Mouse (Mus musculus) layer of hippocampus, adult 18-20 months (tissue): ENCODE measurements around the gene Srd5a1. TPM values are rescaled to one million over a fixed set of nuclear protein-coding genes. Genes with fewer than 3 reads are reported as not detected.
"Not testable (repeated sequence)": the region's sequence is repeated elsewhere in the genome, so short reads cannot be mapped to it uniquely, and the experiment has no call there.

ENCODE experiments used
- DNase-seq, 2 experiments: peaks; one replicate each; pipeline ENCODE4 v3.0.0; 2022; ENCODE audit warnings: low spot score in 2 of 2
- total RNA-seq, 2 experiments: library from RNA; stranded (reverse); gene quantifications; 2 replicates each; pipeline ENCODE4 v1.2.3; 2021

The Srd5a1 gene
- total RNA-seq, 2 experiments from 2014 or later = 7.2 to 8.0 TPM

DNA sequence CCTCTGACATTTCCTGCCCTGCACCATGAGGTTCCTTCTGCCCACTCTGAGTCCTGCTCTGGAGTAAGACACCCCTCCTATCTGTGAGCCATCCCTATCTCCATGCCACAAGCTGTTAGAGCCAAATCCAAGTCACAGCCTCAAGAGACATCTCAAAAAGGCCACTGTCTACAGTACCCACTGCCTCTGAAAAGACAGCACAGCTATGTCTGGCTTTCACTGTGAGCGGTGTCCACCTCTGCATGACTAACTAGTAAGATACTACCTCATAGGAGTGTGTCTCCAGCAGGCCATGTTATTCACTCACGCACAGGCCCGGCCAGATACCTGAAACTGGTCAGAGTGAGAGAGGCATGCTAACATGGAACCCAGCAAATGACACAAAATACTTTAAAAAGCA, 16.7 kb upstream of the Srd5a1 start:
- DNase-seq = no peak

DNA sequence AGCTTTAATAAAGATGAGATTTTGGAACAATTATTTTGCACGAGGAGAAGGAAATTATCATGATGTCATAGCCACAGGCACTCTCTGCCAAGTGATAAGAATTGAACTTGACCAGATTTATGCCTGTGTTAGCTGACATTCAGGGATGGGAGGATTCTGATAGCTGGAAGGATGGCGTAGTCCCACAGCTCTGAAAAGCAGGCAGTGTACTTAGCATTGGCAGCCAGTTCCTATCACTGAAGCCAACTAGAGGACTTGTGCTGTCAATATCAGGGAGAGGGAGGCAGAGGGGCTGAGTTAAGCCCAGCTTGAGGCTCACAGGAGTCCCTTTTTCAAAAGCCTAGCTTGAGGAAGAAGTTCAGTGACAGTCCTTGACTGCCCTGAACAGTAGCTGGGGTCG, 13.3 kb upstream of the Srd5a1 start:
- DNase-seq = peak; percentile 24 to 66

DNA sequence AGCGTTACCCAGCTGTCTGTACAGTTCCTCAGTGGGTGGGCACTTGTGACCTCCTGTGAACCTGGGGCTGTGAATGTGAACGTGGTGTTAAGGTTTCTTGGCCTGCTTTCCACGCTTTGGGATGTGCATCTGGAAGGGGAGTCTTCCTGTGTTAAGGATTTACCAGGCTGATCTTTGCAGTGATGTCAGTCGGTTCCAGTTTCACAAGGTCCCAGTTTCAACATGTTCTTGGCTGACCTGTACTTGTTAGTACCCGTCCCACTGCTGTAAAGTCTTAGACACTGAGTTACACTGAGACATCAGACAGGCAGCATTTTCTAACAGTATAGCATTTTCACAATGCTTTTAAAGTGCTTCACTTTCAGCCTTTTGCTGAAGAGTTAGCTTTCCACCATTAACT, 12.6 kb upstream of the Srd5a1 start:
- DNase-seq = no peak

DNA sequence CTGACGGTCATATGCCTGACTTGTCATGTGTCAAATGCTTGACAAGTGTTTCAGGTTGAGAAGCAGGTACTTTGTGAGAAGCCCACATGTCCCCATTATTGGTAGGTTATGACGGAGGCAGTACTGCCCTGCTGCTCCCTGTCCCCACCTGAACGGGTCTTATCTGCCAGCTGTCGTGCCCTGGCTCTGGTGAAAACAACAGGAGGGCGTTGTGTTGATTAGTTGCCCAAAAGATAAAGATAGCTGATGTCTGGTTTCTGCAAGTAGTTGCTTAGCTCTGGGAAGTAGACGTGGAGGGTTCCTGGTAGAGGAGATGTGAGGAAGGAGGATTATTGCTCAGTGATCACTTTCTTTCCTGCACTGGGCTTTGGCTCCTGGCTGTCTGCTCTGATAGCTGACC, 5.5 kb upstream of the Srd5a1 start:
- no peak for DNase-seq

DNA sequence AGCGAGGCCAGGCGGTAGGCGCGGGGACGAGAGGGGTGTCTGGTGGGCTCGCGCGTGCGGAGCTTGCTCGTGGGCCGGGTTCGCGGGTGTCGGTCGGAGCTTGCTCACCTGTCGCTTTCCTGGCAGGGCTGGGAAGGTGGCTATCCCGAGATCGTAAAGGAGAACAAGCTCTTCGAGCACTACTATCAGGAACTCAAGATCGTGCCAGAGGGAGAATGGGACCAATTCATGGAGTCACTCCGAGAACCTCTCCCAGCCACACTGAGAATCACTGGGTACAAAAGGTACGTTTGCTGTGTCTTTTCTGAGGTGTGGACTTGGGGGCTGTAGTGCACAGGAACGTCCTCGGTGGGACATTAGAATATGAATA, 918 bp upstream of the Srd5a1 start:
- DNase-seq = no peak

DNA sequence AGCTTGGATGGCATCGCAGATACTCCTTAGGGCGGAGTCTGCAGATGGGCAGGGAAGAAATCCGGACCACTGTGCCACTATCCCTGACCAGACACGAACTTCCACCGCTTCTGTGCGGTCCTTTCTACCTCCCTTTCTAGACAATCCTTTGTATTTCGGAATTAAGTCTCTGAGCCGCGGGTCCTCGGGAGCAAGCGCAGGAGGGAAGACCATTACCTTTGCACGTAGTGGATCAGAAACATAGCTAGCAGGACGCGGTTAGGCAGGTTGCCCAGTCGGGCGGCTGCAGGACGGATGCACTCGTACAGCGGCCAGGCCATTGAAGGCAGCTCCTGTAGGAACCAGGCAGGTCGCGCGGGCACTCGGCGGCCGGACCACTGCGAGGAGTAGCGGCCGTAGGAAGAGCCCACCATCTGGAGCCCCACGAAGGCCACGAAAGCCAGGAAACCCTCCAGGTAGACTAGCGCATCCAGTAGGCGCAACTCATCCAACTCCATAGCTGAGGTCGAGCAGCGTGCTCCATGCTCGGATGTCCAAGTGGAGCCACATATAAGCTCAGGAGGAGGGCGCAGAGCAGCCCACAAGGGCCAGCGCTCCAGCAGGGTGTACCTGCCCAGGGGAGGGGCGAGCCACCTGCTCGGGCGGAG, 368 bp downstream of the Srd5a1 start:
- DNase-seq = no peak

DNA sequence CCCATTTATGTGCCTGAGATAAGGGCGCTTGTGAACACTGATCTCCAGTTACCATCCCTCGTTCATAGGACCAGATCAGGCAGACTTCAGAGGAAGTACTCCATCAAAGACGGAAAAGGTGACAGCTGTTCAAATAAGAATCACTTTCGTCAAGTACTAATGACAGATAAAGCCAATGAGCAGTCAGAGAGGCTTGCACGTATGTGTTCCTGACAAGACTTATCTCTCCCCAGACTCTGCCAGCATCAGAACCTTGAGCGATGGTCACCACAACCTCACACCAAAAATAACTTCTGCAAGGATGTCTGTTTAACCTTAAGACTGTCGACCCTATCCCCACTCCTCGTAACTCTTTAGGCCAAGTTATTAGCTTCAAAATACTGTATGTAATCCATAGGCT, 2.5 kb downstream of the Srd5a1 start:
- DNase-seq = no peak

DNA sequence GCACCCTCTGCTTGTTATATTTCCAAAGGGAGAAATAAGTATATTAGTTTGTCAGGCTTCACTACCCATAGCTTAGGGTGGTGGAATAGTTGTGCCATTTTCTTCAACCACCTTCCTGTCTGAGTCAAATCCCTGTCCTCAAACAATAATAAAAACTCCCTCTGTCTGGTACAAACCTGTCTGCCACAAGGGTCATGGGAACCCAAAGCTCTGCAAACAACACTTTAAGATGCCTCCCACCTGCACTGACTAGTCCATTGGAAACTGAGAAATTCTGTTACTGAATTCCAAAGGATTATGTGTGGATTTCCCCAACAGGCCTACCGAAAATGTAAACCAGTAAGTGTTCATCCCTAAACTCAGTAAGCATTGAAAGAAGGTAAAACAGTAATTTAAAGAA, 6.6 kb downstream of the Srd5a1 start:
- no peak for DNase-seq

DNA sequence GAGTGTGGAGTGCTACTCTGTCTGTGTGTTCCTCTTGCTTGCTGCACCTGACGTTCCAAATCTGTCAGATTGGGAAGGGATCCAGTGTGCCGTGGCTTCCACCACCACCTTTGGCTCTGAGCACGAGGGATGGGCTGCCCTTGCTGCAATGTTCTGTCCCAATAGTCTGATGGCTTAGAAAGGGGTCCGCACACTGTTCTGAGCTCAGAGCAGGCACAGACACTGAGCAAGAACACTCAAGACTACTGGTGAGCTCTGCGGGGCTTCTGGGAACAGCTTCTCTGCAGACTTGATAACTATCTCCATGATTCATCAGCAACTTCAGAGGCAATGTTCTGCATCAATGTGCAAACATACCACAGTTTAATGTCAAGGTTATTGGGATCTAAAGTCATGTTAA, 9.9 kb downstream of the Srd5a1 start:
- DNase-seq = no peak

DNA sequence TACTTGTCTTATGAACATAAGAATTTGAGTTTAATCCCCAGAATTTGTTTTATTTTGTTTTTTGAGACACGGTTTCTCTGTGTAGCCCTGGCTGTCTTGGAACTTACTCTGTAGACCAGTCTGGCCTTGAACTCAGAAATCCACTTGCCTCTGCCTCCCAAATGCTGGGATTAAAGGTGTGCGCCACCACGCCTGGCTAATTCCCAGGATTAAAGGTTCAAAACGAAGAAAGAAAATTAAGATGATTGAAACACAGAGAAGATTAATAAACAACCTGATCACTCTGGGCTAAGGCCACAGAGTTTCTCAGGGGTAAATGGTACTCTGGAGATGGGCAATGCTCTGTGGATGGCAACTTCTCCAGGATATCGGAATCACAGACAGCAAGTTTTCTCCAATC, 10.4 kb downstream of the Srd5a1 start:
- not testable (repeated sequence) for DNase-seq

DNA sequence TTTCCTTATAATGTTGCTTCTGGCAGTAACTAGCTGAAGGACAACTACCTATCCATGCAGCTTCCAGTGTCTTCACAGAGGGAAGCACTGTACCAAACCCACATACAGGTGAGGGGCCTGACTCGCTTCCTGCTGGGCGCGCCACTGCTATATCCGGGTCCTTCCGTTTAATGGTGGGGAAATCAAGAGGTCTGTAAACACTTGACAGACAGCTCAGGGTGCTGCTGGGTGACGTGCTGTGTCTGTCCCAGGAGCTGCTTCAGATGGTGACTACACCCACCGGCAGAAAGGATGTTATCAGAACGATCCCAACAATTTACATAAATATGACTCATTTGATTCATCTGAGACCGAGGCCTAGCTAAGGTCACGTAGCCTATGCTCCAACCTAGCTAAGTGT, 12.4 kb downstream of the Srd5a1 start:
- DNase-seq = no peak

DNA sequence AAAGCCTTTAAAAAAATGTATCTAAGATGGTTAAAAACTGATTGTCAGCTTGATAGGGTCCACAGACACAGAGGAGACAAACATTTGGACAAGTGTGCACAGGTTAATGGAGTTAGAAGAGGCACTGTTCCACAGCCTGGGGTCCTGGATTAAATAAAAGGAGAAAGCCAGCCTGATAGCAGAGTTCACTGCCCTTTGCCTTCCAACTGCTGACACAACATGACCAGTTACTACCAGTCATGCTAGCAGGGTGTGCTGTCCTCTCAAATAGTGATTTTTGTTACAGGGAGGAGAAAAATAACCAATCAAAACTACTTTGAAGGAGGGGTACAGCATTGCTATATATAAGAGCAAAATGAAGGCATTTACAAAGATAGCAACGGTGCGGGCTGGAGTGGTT, 14.7 kb downstream of the Srd5a1 start:
- no peak for DNase-seq

DNA sequence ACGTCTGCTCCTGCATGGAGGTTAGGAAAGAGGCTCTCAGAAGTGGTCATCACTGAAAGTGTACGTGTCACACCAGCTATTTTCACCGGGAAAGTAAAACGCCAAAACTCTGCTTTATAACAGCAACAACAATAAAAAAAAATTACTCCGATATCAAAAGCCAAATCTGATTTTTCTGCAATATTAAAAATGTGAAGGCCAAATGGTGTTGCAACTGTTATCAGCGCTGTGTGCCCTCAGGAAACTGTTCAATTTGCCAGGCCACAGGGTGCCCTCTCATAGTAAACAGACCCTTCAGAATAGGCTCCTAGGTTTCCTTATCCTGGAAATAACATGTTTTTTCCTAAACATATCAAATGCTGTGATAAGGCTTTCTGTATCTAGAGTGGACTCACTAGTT, 15.3 kb downstream of the Srd5a1 start:
- no peak for DNase-seq

DNA sequence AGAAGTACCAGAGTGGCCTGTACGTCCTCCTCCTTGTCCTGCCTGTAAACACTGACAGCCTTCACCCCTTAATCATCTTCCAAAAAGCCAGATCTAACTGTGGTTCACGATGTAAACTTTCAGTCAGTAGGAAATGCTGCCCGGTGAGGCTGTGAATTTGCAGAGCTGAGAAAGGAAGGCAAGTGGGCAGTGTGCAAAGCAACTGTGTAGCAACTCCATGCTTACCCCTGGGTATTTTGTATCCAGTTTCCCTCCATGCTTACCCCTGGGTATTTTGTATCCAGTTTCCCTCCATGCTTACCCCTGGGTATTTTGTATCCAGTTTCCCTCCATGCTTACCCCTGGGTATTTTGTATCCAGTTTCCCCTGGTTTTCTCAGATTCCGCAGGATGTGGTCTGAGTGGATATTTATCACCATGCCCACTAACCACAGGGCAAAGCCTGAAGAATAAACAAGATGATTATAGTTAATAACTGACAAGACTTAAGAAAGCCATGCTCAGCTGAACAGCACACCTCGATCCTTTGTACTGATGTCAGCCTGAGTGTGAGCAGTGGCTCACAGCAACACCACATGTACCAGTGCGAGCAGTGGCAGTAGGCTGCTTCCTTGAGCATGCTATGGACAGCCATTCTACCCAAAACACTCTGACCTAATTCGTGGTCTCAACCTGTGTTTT, 16.5 kb downstream of the Srd5a1 start:
- no peak for DNase-seq

DNA sequence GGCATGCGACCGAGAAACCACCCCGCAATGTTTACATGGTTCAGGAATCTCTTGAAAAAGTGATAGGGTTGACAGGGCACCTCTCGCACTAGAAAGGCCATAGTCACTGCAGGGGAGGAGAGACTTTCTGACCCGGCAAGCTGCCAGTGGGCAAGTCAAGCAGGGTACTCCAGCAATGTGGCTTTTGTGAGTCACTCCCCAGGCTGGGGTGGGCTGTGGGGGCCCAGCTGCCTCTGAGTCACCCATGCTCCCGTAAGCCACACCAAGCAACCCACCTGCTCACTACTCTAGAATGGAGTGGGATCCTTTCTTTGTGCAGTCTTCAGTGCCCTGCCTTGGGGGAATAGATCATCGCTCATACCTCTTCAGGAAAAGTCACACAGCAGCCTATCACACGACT, 17.8 kb downstream of the Srd5a1 start:
- no peak for DNase-seq

DNA sequence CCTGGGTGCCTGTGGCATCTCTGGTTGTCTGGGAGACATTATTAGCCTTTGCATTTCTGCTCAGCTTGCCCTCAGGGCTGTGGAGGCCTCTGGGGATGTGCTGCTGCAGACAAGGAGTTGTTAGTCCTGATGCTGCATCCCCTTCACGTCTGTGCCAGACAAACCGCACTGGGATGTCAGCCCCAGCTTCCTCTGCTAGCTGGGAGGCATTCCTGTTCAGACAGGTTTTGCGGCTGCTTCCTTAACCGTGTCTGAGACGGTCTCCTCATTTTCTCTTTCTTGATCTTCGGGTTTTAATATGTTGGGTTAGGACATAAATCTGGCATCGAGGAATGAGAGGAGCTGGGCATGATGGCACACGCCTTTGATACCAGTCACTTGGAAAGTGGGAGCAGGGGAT, 19.0 kb downstream of the Srd5a1 start:
- no peak for DNase-seq

DNA sequence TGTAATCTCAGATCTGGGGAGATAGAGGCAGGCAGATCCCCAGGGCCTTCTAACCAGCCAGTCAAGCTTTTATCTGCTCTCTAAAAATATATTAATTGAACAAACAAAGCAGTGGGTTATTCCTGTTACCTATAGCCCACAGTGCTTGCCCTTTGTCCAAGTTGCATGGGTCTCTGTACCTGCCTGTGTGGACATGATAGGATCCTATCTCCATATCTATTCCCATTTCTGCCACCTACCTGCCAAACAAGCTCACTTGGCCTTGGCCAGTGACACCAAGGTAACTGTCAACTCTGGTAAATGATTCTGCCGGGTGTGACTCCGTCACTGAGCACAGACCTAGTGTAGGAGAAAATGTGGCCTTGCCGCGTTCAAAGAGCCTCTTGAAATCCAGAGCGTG, 19.9 kb downstream of the Srd5a1 start:
- no peak for DNase-seq

DNA sequence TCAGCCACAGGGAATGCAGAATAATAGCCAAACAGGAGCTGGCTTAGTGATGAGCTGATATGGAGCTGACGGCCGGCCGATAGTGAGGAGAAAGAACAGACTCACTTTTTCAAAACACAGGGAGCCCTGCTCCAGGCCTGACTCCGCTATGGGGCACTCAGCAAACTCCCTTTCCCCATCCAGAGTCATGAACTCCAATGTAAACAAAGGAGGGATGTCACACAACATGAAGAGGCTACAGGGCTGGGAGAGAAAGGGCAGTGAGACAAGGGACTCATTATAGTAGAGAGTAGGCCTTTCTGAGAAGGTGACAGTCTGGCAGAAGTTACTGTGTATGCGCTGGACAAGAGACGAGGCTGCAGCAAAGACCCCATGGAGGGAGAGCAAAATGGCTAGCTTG, 23.0 kb downstream of the Srd5a1 start:
- no peak for DNase-seq

DNA sequence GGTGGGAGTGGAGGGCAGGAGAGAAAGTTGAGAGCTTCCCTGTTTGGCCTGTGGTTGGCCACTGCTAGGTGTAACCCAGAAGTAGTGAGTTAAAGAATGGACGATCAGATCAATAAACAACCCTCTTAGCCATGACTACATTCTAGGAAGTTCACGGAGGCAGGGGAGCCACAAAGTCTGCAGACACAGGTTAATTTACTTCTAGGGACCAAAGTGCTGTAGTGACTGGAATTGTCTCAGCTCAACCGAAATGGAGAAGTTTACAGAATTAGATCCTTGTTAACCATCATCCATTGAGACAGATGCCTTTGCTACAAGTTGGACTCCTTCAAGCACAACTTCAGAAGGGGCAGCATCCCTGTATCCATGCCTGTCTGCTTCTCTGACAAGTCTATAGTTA, 23.4 kb downstream of the Srd5a1 start:
- no peak for DNase-seq

DNA sequence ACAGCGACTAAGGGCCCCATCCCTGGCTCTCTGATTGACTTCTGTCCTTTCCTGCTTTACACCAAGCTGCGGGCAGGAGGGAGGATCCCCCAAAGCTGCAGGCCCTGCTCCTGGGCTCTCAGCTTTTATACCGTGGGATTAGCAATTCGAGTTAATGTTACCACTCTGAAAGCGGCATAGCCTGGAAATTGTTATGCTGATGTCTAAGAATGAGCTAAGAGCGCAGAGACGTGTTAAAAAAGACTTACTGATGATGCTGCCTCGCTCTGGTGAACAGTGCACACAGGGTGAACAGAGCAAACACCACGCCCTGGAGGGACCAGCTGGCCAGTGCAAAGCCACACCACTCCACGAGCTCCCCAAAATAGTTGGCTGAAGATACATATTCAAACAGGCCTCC, 24.9 kb downstream of the Srd5a1 start:
- no peak for DNase-seq

DNA sequence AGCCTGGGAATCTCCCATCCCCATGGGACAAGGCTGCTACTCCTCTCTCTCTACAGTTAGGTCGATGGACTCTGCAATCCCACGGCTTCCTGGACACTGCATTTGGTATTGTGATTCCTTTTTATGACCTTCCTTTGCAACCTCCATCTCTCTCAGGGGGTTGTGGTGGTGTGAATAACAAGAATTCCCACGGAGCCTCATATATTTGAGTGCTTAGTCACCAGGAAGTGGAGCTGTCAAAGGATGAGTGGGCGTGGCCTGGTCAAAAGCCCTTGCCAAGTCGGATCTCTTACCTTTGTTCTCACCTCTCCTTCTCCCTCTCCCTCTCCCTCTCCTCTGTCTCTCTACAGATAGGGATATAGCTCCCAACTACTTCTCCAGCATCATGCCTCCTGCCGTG, 25.4 kb downstream of the Srd5a1 start:
- DNase-seq = no peak

DNA sequence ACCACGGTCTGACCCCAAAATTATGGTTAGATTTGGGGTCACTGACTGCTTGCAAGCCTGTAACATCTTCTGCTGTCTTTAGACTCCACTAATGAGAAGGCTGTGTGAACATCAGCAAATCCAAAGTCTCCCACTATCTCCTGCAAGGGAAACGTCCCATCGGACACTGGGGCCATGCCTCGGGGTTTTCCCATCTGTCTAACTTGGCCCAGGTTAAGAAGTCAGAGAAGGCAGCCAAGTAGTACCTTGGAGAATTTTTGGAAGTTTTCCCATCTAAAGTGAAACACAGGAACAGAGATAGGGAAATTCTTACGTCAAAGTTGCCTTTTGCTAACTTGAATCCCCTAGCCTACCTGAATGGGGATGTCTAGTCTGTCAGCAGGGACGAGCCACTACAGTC, 27.7 kb downstream of the Srd5a1 start:
- DNase-seq = no peak

DNA sequence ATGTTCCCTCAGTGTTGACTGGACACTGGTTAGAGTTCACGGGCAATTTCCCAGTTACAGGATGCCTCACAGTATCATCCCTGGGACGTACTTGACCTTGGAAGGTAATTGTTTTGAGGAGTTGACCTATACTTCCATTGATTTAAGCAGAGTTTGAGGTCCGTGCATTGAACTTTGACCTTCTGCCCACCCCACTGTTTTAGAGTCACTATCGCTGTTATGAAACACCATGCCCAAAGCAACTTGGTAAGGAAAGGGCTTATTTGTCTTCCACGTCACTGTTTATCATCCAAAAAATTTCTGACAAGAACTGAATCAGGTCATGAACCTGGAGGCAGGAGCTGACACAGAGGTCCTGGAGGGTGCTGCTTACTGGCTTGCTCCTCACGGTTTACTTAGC, 28.8 kb downstream of the Srd5a1 start:
- DNase-seq = no peak
